Mouse (Mus musculus): ENCODE measurements around the gene Arntl2. TPM values are rescaled to one million over a fixed set of nuclear protein-coding genes. Genes with fewer than 3 reads are reported as not detected.

Arntl2 gene
- polyA plus RNA-seq, 1 experiment: not detected

DNA sequence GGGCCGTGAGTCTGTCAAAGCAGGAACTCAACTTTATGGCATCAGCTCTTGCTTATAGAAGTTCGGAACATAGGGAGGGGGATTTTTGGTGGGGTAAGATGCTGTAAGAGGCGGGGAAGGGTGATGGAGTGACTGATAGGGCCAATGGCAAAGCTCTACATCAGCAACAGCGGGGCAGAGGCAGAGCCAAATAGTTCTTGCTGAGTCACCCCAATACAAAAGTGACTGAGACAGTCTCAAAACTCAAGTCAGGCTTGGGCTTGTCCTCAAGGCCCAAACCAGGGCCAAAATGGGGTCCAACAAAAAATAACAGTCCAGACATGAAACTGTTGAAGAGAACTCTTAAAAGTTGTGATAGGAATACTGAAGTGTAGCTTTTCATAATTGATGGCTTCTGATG lies 40.2 kb upstream of the Arntl2 start:
- Histone ChIP-seq H3K4me3 (ENCODE audit: insufficient read depth, low read depth, low read length) (no peak overlapping the region), H3K27ac (ENCODE audit: insufficient read depth, low read depth, low read length) (no peak overlapping the region), H3K4me1 (ENCODE audit: control insufficient read depth, insufficient read depth, low read length) (peaks cover 13% of the 10 kb centered on the region)
- WGBS: 97% methylated on average over 4 of the region's 4 CpGs
- TF ChIP-seq POLR2A (IDR thresholded peaks at IDR 0.05; ENCODE audit: insufficient read depth, low read depth, low read length): no peak

DNA sequence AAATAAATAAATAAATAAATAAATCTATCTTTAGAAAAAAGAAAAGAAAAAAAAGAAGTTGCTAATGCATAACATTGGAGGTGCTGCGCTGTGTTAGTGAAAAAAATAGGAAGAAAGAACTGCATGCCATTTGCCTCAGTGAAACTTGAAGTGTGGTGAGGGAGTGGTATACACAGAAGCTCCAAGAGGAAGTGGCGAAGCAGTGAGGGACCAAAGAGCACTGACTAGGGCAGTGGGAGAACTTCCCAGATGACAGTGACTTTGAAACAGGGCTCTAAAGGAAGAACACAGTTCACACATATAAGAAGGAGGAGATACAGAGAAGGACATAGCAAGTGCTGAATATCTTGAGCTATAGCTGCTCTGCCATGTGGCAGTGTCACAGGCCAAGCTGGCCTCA lies 36.8 kb upstream of the Arntl2 start:
- H3K27ac ChIP-seq (ENCODE audit: insufficient read depth, low read depth, low read length): no peak overlapping the region
- TF ChIP-seq POLR2A (IDR thresholded peaks at IDR 0.05; ENCODE audit: insufficient read depth, low read depth, low read length) (no peak), CTCF (IDR thresholded peaks at IDR 0.05; ENCODE audit: insufficient read depth, low read depth, low read length) (no peak)
- WGBS: 97% methylated on average over 2 of the region's 2 CpGs
- peaks cover 3% of the 10 kb centered on the region for H3K4me1 ChIP-seq (ENCODE audit: control insufficient read depth, insufficient read depth, low read length)
- no peak overlapping the region for H3K4me3 ChIP-seq (ENCODE audit: insufficient read depth, low read depth, low read length)

DNA sequence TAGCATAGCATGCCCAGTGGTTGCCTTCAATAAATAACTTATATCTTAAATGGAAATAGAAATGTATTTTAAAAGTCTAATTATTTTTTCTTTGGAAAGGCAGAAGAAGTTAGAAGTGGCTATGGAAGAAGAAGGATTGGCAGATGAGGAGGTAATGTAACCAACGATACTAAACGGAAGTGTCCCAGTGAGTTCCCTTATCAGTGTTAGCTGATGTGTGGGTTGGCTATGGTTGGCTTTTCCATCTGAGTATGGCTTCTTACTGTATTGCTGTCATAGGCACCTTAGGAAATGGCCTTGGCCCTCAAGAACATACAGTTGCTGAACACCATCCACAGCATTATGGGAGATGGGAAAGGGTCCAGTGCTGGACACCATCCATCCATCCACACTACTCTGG lies 35.8 kb upstream of the Arntl2 start:
- H3K4me3 ChIP-seq (ENCODE audit: insufficient read depth, low read depth, low read length): no peak overlapping the region
- H3K4me1 ChIP-seq (ENCODE audit: control insufficient read depth, insufficient read depth, low read length): peaks cover 5% of the 10 kb centered on the region
- TF ChIP-seq POLR2A (IDR thresholded peaks at IDR 0.05; ENCODE audit: insufficient read depth, low read depth, low read length) (no peak), CTCF (IDR thresholded peaks at IDR 0.05; ENCODE audit: insufficient read depth, low read depth, low read length) (no peak)
- 92% methylated on average over 2 of the region's 2 CpGs for WGBS
- no peak overlapping the region for H3K27ac ChIP-seq (ENCODE audit: insufficient read depth, low read depth, low read length)

DNA sequence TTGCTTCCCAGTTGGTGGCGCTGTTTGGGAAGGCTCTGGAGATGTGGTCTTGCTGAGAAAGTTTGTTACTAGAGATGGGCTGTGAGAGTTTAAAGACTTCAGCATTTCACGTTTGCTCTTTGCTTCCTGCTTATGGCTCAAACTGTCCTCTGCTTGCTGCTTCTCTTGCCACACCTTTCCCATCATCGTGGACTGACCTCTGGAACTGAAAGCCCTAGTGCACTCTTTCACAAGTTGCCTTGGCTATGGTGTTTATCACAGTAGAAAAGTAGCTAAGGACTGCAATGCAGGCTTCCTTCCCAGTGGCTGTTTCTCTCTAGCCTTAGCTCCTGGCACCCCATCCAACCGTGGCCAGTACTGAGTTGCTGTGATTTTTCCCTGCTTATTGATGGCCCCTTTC lies 35.1 kb upstream of the Arntl2 start:
- Histone ChIP-seq H3K4me3 (ENCODE audit: insufficient read depth, low read depth, low read length) (no peak overlapping the region), H3K27ac (ENCODE audit: insufficient read depth, low read depth, low read length) (no peak overlapping the region), H3K4me1 (ENCODE audit: control insufficient read depth, insufficient read depth, low read length) (peaks cover 5% of the 10 kb centered on the region)
- 67% methylated on average over 4 of the region's 4 CpGs for WGBS
- TF ChIP-seq CTCF (IDR thresholded peaks at IDR 0.05; ENCODE audit: insufficient read depth, low read depth, low read length) (no peak), POLR2A (IDR thresholded peaks at IDR 0.05; ENCODE audit: insufficient read depth, low read depth, low read length) (no peak)

DNA sequence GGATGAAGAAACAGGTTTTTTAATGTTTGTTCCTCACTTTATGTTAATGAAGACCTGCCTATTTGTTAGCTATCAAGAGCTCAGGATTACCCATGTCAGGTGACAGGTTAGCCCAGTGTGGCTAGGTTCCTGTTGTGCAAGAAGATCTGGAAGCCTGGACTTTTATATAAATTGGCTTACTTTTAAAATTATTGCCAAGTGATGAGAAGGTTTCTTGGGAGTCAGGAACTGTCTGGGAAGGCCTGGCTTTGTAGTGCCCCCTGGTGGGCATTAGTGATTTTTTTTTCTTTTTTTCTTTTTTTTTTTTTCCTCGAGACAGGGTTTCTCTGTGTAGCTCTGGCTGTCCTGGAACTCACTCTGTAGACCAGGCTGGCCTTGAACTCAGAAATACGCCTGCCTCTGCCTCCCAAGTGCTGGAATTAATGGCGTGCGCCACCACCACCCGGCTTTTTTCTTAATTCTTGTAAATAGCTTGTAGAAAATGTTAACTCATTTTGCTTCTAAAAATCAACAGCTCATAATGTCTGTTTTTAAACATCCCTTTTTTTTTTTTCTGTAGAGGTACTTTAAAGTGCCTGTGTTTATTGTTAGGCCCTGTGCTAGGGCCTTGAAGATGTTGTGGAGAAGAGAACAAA lies 33.5 kb upstream of the Arntl2 start:
- 68% methylated on average over 5 of the region's 5 CpGs for WGBS
- TF ChIP-seq POLR2A (IDR thresholded peaks at IDR 0.05; ENCODE audit: insufficient read depth, low read depth, low read length) (no peak), CTCF (IDR thresholded peaks at IDR 0.05; ENCODE audit: insufficient read depth, low read depth, low read length) (no peak)
- no peak overlapping the region for H3K4me3 ChIP-seq (ENCODE audit: insufficient read depth, low read depth, low read length)

DNA sequence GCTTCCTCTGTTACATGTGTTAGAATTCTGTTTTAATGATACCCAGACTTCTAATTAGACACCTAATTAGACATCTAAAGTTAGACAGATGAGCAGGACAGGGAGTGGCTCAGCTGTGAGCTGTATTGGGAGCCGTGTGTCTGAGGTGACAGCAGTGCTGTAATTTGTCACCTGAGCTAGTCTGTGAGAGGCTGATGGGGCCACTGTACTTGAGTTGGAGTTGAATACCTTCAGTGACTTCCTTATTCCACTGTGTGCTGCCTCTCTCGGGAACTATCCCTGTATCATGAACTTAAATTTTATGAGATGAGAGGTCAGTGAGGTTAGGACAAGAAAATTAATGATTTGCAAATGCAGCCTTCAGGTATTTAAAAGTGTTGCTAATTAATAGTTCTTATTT lies 31.3 kb upstream of the Arntl2 start:
- Histone ChIP-seq H3K4me3 (ENCODE audit: insufficient read depth, low read depth, low read length) (no peak overlapping the region), H3K27ac (ENCODE audit: insufficient read depth, low read depth, low read length) (no peak overlapping the region), H3K4me1 (ENCODE audit: control insufficient read depth, insufficient read depth, low read length) (0 out of 2 replicates have a peak, but pooled peaks cover 2% of the 10 kb centered on the region)
- TF ChIP-seq POLR2A (IDR thresholded peaks at IDR 0.05; ENCODE audit: insufficient read depth, low read depth, low read length) (no peak), CTCF (IDR thresholded peaks at IDR 0.05; ENCODE audit: insufficient read depth, low read depth, low read length) (no peak)
- 56% methylated on average over 2 of the region's 2 CpGs for WGBS

More for the DNA sequence above, 33.5 kb upstream of the Arntl2 start:
- Histone ChIP-seq H3K4me1 (ENCODE audit: control insufficient read depth, insufficient read depth, low read length) (0 out of 2 replicates have a peak, but pooled peaks cover 2% of the 10 kb centered on the region), H3K27ac (ENCODE audit: insufficient read depth, low read depth, low read length) (no peak overlapping the region)

DNA sequence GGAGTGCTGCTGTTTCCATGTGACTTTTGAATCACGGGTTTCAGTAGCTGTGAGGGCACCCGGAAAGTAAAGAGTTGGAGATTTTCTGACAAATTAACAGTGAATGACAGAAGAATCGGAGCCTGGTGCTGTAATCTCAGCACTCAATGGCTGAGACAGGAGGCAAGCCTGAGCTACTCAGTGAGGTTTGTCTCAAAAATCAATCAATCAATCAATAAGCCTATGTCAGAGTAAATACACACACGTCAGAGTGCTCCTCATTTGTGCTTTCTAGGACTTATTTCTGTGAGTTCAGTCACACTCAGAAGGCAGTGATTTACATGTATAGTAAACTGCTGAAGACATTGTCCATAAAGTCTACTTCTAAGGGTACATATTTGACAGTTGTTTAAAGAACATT lies 30.6 kb upstream of the Arntl2 start:
- 71% methylated on average over 4 of the region's 4 CpGs for WGBS
- TF ChIP-seq POLR2A (IDR thresholded peaks at IDR 0.05; ENCODE audit: insufficient read depth, low read depth, low read length) (no peak), CTCF (IDR thresholded peaks at IDR 0.05; ENCODE audit: insufficient read depth, low read depth, low read length) (no peak)
- no peak overlapping the region for H3K27ac ChIP-seq (ENCODE audit: insufficient read depth, low read depth, low read length)
- H3K4me1 ChIP-seq (ENCODE audit: control insufficient read depth, insufficient read depth, low read length): 0 out of 2 replicates have a peak, but pooled peaks cover 2% of the 10 kb centered on the region
- no peak overlapping the region for H3K4me3 ChIP-seq (ENCODE audit: insufficient read depth, low read depth, low read length)

DNA sequence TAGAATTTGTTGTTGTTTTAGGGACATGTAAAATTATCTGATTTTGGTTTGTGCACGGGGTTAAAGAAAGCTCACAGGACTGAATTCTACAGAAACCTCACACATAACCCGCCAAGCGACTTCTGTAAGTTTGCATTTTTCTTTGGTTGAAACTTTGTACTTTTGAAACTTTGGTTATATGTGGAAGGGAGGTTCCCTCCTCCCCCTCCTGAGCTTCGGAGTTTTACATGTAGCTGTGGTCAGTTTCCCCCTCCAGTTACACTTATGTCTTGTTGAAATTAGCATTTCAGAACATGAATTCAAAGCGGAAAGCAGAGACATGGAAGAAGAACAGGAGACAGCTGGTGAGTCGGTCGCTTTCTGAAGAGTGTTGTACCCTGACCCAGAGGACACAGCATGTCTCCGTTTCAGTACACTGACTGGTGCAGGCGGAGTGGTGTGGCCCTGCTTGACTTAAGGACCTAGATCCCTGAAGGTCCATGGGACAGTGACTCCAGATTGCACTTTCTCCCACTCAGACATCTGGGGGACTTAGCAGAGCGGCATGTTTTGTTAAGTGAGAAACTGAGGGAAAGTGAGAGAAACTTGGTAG lies 26.9 kb upstream of the Arntl2 start:
- WGBS: 92% methylated on average over 10 of the region's 10 CpGs
- TF ChIP-seq CTCF (IDR thresholded peaks at IDR 0.05; ENCODE audit: insufficient read depth, low read depth, low read length): no peak
- no peak overlapping the region for H3K4me3 ChIP-seq (ENCODE audit: insufficient read depth, low read depth, low read length)
- 0 out of 2 replicates have a peak, but pooled peaks cover 2% of the 10 kb centered on the region for H3K4me1 ChIP-seq (ENCODE audit: control insufficient read depth, insufficient read depth, low read length)
- H3K27ac ChIP-seq (ENCODE audit: insufficient read depth, low read depth, low read length): no peak overlapping the region

DNA sequence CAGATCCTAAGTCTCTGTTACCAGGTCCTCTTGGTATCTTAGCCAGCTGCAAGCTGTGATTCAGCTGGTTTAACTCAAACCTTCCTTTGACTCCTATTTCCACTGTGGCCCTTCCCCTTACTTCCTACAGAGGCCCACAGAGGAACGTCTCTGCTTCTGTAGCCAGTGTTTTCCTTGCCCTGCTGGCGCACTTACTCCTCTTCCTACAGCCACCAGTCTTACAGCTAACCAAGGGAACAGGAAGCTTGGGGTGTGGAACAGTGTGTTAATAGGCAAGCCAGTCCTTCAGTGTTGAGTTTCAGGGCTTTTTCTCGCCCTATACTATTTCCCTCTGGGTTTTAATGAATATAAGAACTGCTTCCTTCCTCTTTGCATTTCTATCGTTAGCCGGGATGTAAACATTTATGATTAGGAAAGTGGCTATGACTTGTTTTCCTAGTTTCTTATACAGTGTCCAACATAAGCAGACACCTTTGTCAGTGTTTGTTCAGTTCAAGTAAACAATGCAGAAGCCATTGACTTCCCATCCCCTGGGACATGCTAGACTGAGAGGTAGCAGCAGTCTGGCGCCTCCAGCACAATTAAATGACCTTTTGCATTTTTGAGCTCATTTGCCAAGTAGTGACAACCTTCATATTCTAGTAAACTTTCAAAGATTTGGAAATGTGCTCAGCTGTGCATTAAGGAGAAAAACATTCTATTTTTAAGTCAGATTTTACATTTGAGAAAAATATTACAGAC lies 25.7 kb upstream of the Arntl2 start:
- 76% methylated on average over 6 of the region's 6 CpGs for WGBS
- Histone ChIP-seq H3K4me1 (ENCODE audit: control insufficient read depth, insufficient read depth, low read length) (no peaks in the 10 kb centered on the region), H3K27ac (ENCODE audit: insufficient read depth, low read depth, low read length) (no peak overlapping the region), H3K4me3 (ENCODE audit: insufficient read depth, low read depth, low read length) (no peak overlapping the region)
- TF ChIP-seq POLR2A (IDR thresholded peaks at IDR 0.05; ENCODE audit: insufficient read depth, low read depth, low read length): no peak
- TF ChIP-seq CTCF (IDR thresholded peaks at IDR 0.05; ENCODE audit: insufficient read depth, low read depth, low read length): no peak

Data from olfactory bulb, adult 2 months (tissue).